Mouse (Mus musculus) CD4-positive, CD25-positive, alpha-beta regulatory T cell, adult 2 months (primary cell): ENCODE measurements around the gene Dus1l.
"Not testable (repeated sequence)": the region's sequence is repeated elsewhere in the genome, so short reads cannot be mapped to it uniquely, and the experiment has no call there.

Source experiments
- DNase-seq: peaks from one replicate; pipeline ENCODE4 v3.0.0-alpha.2; 2012; ENCODE audit warnings: low read depth, low spot score

Gene Dus1l

GRCm38 (mm10) chr11:120819556-120819955 lies 23.4 kb upstream of the Dus1l start:
- DNase-seq, result no peak

GRCm38 (mm10) chr11:120818251-120818650 lies 22.0 kb upstream of the Dus1l start:
- DNase-seq, result no peak

GRCm38 (mm10) chr11:120817358-120817757 lies 21.2 kb upstream of the Dus1l start:
- DNase-seq, result no peak

- no peak for DNase-seq
Observed at GRCm38 (mm10) chr11:120812068-120812467, 15.9 kb upstream of the Dus1l start.

GRCm38 (mm10) chr11:120808010-120808409 lies 11.8 kb upstream of the Dus1l start:
- DNase-seq, result no peak

GRCm38 (mm10) chr11:120805375-120806298 lies 9.4 kb upstream of the Dus1l start:
- DNase-seq, result no peak

GRCm38 (mm10) chr11:120804769-120805168 lies 8.6 kb upstream of the Dus1l start:
- DNase-seq, result no peak

GRCm38 (mm10) chr11:120804274-120804673 lies 8.1 kb upstream of the Dus1l start:
- DNase-seq, result no peak

GRCm38 (mm10) chr11:120800061-120800904 lies 4.1 kb upstream of the Dus1l start:
- peak; percentile 89 for DNase-seq

GRCm38 (mm10) chr11:120799316-120799890 lies 3.2 kb upstream of the Dus1l start:
- no peak for DNase-seq

- no peak for DNase-seq
Observed at GRCm38 (mm10) chr11:120798244-120798643, 2.0 kb upstream of the Dus1l start.

GRCm38 (mm10) chr11:120796614-120796946 lies 377 bp upstream of the Dus1l start:
- no peak for DNase-seq

- no peak for DNase-seq
Observed at GRCm38 (mm10) chr11:120792652-120793051, 3.6 kb downstream of the Dus1l start.

GRCm38 (mm10) chr11:120789810-120790209 lies 6.4 kb downstream of the Dus1l start:
- DNase-seq, result no peak

- DNase-seq, result no peak
Observed at GRCm38 (mm10) chr11:120789355-120789754, 6.8 kb downstream of the Dus1l start.

GRCm38 (mm10) chr11:120788460-120788859 lies 7.7 kb downstream of the Dus1l start:
- not testable (repeated sequence) for DNase-seq

- no peak for DNase-seq
Observed at GRCm38 (mm10) chr11:120785145-120785544, 11.1 kb downstream of the Dus1l start.

- DNase-seq, result peak; percentile 86
Observed at GRCm38 (mm10) chr11:120784064-120784791, 12.0 kb downstream of the Dus1l start, which contains the start of the genes Rfng and Gps1. Rfng (minus strand) TSS chr11:120784207. Gps1 (plus strand) TSS chr11:120784272.

- DNase-seq, result no peak
Observed at GRCm38 (mm10) chr11:120783426-120784063, 12.7 kb downstream of the Dus1l start.

GRCm38 (mm10) chr11:120781361-120781760 lies 14.8 kb downstream of the Dus1l start:
- not testable (repeated sequence) for DNase-seq

- no peak for DNase-seq
Observed at GRCm38 (mm10) chr11:120779876-120780275, 16.3 kb downstream of the Dus1l start.
